Mouse (Mus musculus) embryonic facial prominence, embryonic 14.5 days (tissue): ENCODE measurements around the gene Kcnj8. TPM values are rescaled to one million over a fixed set of nuclear protein-coding genes. Genes with fewer than 3 reads are reported as not detected.

Experiments
- ATAC-seq: fragments of 200-750 bp; cut with Nextera tagmentation; 2 replicates; pipeline ENCODE4 v1.8.0; 2017; ENCODE audit warnings: low read depth, moderate number of reproducible peaks, moderate TSS enrichment
- DNase-seq: peaks from one replicate; pipeline ENCODE4 v3.0.0-alpha.2; 2015; ENCODE audit warnings: low spot score
- H3K27ac ChIP-seq: fragments of 300-500 bp; sonication (generic); replicated peaks from 2 replicates; pipeline ENCODE4 v1.5.1; 2014; ENCODE audit warnings: low read depth, mild to moderate bottlenecking, low read length, moderate library complexity
- H3K27me3 ChIP-seq: fragments of 300-500 bp; sonication (generic); replicated peaks from 2 replicates; pipeline ENCODE4 v1.6.1; 2014; ENCODE audit warnings: low read length; ENCODE audit not compliant: control insufficient read depth, insufficient read depth
- H3K36me3 ChIP-seq: fragments of 300-500 bp; sonication (generic); 2 replicates; pipeline ENCODE4 v1.6.1; 2014; ENCODE audit warnings: low read length, mixed read lengths; ENCODE audit not compliant: control insufficient read depth, insufficient read depth
- H3K4me1 ChIP-seq: fragments of 300-500 bp; sonication (generic); 2 replicates; pipeline ENCODE4 v1.6.1; 2014; ENCODE audit warnings: antibody characterized with exemption, low read length; ENCODE audit not compliant: control insufficient read depth, insufficient read depth
- H3K4me2 ChIP-seq: fragments of 300-500 bp; sonication (generic); 2 replicates; pipeline ENCODE4 v1.6.1; 2014; ENCODE audit warnings: low read depth, mild to moderate bottlenecking, low read length, moderate library complexity, mixed read lengths
- H3K4me3 ChIP-seq: fragments of 300-500 bp; sonication (generic); 2 replicates; pipeline ENCODE4 v1.5.1; 2014; ENCODE audit warnings: low read depth, mild to moderate bottlenecking, low read length
- H3K9ac ChIP-seq: fragments of 300-500 bp; sonication (generic); 2 replicates; pipeline ENCODE4 v1.6.1; 2014; ENCODE audit warnings: low read depth, mild to moderate bottlenecking, low read length, moderate library complexity, mixed read lengths
- H3K9me3 ChIP-seq: fragments of 300-500 bp; sonication (generic); 2 replicates; pipeline ENCODE4 v1.6.1; 2016; ENCODE audit warnings: low read length; ENCODE audit not compliant: control insufficient read depth
- WGBS: fragments of 180-500 bp; shearing (Covaris S2); extraction: QIAGEN DNeasy Blood & Tissue Kit; methylation state at CpG from one replicate; pipeline ENCODE4 v1.1.7; 2014; 5-methylcytosine and 5-hydroxymethylcytosine counted together
- polyA plus RNA-seq: library from polyadenylated mRNA; unstranded; fragments of >200 nt; fragmentation: Nextera tagmentation; extraction: Ambion mirVana; gene quantifications from 2 replicates; pipeline ENCODE4 v1.2.1, GENCODE M21; 2014

The Kcnj8 gene
- 16.8 and 21.0 TPM in 2 replicates for polyA plus RNA-seq

DNA sequence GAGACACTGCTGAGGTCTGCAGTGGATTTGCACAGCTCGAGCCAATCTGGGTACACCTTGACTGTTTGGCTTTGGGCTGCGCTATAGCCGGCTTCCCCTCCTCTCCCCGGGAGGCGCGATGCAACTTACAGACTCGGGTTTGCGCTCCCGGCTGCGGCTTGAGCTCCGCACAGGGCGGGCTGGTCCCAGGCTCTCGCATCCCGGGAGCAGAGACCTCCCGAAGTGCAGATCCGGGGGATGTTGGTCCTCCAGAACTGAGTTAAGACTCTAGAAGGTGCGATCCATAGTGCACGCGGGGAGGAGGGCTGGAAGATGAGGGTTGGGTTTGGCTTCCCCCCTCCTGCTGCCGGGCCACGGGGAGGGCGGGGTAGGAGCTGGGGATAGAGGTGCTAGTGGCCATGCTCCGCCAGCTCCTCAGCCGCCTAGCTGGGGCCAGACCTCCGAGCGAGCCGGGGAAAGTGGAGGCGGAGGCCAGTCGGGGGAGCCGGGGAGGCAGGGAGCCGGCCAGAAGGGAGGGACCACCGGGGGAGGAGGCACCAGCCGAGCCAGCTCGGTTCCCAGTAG lies at the start of gene Kcnj8:
Gene Kcnj8, minus strand, starts transcription at position 560 of the 564 bp plus-strand sequence.
- peak; percentile 90 for ATAC-seq
- peak within 1 kb of the TSS; percentile 52 for H3K9ac ChIP-seq
- peak within 1 kb of the TSS; percentile 66 for H3K4me2 ChIP-seq
- H3K4me1 ChIP-seq, result no peaks in the 10 kb centered on the region
- peak; percentile 78 for DNase-seq
- no peak within 1 kb of the TSS for H3K27ac ChIP-seq
- H3K36me3 ChIP-seq, result no peaks in the 10 kb centered on the region
- H3K4me3 ChIP-seq, result peak within 1 kb of the TSS; percentile 49
- under 1% methylated on average over 27 of the region's 34 CpGs for WGBS
- H3K9me3 ChIP-seq, result no peaks in the 10 kb centered on the region
- H3K27me3 ChIP-seq, result peaks cover 49% of the 10 kb centered on the region

DNA sequence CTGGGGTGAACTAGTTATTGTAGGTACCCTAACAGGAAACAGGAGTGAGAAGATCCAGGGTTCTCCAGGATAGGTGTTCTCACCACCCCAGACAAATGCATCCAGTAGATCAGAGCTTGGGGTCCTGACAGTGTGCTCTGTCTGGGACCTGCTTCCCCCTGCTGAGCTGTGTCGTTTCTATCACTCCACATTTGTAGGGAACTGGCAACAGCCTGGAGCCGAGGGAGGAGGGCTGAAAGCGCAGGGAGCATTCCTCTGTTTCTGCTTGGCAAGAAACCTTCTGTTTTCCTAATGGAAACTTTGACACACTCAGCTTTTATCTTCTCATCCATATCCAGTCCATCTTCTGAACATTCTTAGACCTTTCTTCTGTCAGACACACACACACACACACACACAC lies 45.2 kb upstream of the Kcnj8 start:
- Histone ChIP-seq H3K27me3 (no peaks in the 10 kb centered on the region), H3K4me1 (0 out of 2 replicates have a peak, but pooled peaks cover 4% of the 10 kb centered on the region), H3K9ac (no peak overlapping the region), H3K4me3 (no peak overlapping the region), H3K27ac (no peak overlapping the region), H3K36me3 (no peaks in the 10 kb centered on the region), H3K9me3 (no peaks in the 10 kb centered on the region), H3K4me2 (no peak overlapping the region)
- DNase-seq (peak; percentile 50), ATAC-seq (no peak)
- WGBS, result 26% methylated on average over 3 of the region's 3 CpGs

DNA sequence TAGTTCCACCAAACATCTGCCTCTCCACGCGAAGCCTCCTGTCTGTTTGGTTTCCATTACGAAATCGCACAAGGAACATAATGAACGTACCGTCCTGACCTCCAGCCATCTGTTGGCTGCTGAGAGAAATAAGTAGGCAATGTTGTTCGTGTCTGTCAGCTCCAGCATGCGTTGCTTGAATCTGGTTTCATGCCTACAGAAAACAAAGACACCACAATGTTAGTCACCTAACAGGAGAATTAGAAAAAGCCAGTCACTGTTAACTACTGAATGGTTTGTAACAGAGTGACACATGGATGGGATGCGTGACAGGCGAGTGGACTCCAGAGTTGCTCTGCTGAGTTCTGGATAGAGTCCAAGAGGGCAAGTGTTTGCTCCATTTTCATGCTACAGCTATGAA lies 42.9 kb upstream of the Kcnj8 start:
- Histone ChIP-seq H3K4me1 (peaks cover 6% of the 10 kb centered on the region; the same call in 1 of the 2 replicates), H3K9me3 (no peaks in the 10 kb centered on the region), H3K4me2 (no peak overlapping the region), H3K4me3 (no peak overlapping the region), H3K9ac (no peak overlapping the region), H3K36me3 (no peaks in the 10 kb centered on the region), H3K27me3 (no peaks in the 10 kb centered on the region), H3K27ac (no peak overlapping the region)
- ATAC-seq (peak; percentile 30; the same call in 1 of the 2 replicates), DNase-seq (peak; percentile 60)
- 63% methylated on average over 10 of the region's 10 CpGs for WGBS

DNA sequence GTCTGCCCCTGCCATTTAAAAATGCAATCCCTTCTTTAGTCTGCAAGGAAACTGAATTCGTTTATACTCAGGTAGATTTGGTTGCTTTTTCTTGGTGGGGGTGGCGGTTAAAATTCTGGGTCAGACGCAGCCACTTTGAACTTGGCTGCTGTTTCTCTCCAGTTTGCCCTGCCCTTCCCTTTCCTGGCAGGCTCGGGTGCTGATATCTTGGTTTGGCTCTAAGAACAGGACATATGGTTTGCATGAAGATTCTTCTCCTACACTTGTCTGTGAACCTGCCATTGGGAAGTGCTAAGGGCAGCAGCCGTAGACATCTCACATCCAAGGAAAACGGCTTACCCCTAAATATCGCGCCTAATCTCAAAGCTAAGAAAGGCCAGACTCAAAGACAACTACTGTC lies 41.0 kb upstream of the Kcnj8 start:
- Histone ChIP-seq H3K36me3 (no peaks in the 10 kb centered on the region), H3K4me3 (no peak overlapping the region)
- 78% methylated on average over 8 of the region's 8 CpGs for WGBS

GRCm38 (mm10) chr6:142609401-142610373 lies 38.3 kb upstream of the Kcnj8 start:
- Histone ChIP-seq H3K4me3 (no peak overlapping the region), H3K27me3 (no peaks in the 10 kb centered on the region), H3K27ac (no peak overlapping the region; the same call in none of the 2 replicates), H3K9me3 (no peaks in the 10 kb centered on the region), H3K4me2 (no peak overlapping the region), H3K4me1 (peaks cover 2% of the 10 kb centered on the region; the same call in 1 of the 2 replicates), H3K9ac (no peak overlapping the region), H3K36me3 (no peaks in the 10 kb centered on the region)
- 42% methylated on average over 8 of the region's 9 CpGs for WGBS
- ATAC-seq (peak; percentile 69), DNase-seq (peak; percentile 68)

More for the DNA sequence above, 41.0 kb upstream of the Kcnj8 start:
- DNase-seq (no peak), ATAC-seq (no peak)
- no peak overlapping the region for H3K27ac ChIP-seq
- peaks cover 6% of the 10 kb centered on the region; the same call in 1 of the 2 replicates for H3K4me1 ChIP-seq
- no peak overlapping the region for H3K9ac ChIP-seq
- no peaks in the 10 kb centered on the region for H3K27me3 ChIP-seq
- H3K4me2 ChIP-seq, result no peak overlapping the region
- no peaks in the 10 kb centered on the region for H3K9me3 ChIP-seq

GRCm38 (mm10) chr6:142607080-142607479 lies 35.7 kb upstream of the Kcnj8 start:
- no peak for DNase-seq
- H3K4me2 ChIP-seq, result no peak overlapping the region
- H3K27ac ChIP-seq, result no peak overlapping the region
- H3K9me3 ChIP-seq, result no peaks in the 10 kb centered on the region
- no peak overlapping the region for H3K4me3 ChIP-seq
- H3K36me3 ChIP-seq, result no peaks in the 10 kb centered on the region
- peaks cover 2% of the 10 kb centered on the region; the same call in 1 of the 2 replicates for H3K4me1 ChIP-seq
- ATAC-seq, result no peak
- no peaks in the 10 kb centered on the region for H3K27me3 ChIP-seq
- no peak overlapping the region for H3K9ac ChIP-seq
- WGBS, result 57% methylated on average over 7 of the region's 7 CpGs

GRCm38 (mm10) chr6:142602772-142603171 lies 31.4 kb upstream of the Kcnj8 start:
- H3K4me2 ChIP-seq, result no peak overlapping the region
- H3K9me3 ChIP-seq, result no peaks in the 10 kb centered on the region
- WGBS, result 64% methylated on average over 6 of the region's 6 CpGs
- no peaks in the 10 kb centered on the region for H3K36me3 ChIP-seq
- H3K9ac ChIP-seq, result no peak overlapping the region
- H3K4me1 ChIP-seq, result no peaks in the 10 kb centered on the region
- ATAC-seq (no peak), DNase-seq (no peak)
- no peak overlapping the region for H3K27ac ChIP-seq
- no peak overlapping the region for H3K4me3 ChIP-seq
- no peaks in the 10 kb centered on the region for H3K27me3 ChIP-seq

GRCm38 (mm10) chr6:142578831-142579230 lies 7.4 kb upstream of the Kcnj8 start:
- Histone ChIP-seq H3K9me3 (no peaks in the 10 kb centered on the region), H3K4me3 (no peak overlapping the region), H3K27me3 (no peaks in the 10 kb centered on the region), H3K4me1 (no peaks in the 10 kb centered on the region), H3K27ac (no peak overlapping the region), H3K4me2 (no peak overlapping the region), H3K9ac (no peak overlapping the region), H3K36me3 (no peaks in the 10 kb centered on the region)
- no peak for ATAC-seq
- 86% methylated on average over 4 of the region's 4 CpGs for WGBS
- DNase-seq, result no peak
